Mouse (Mus musculus) embryo, embryonic 10.5 days (tissue): ENCODE measurements around the gene Arf5.

Experiments
- DNase-seq: peaks from one replicate; pipeline ENCODE4 v3.0.0-alpha.2; 2015; ENCODE audit warnings: low spot score

Arf5 gene

DNA sequence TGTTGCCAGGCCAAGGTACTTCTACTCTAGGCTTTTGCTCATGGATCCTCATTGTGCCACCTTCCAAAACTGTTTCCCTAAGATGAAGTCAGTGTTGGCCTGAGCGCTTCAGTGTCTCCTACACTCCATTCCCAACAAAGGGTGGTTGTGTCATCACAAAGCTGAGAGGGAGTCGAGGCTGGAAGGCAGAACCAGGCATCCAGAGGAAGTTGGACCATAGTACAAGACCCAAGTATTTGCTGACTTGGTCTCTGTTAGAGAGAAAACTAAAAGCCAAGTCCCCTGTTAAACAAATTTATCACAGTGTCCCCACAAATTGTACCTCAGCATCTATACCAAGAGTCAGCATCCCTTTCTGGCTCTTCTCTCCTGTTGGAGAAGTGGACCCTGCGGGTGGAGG, 4.9 kb downstream of the Arf5 start, which contains the start of gene Gcc1:
TSS of gene Gcc1 (minus strand) at position 101 of the 400 bp plus-strand sequence.
- DNase-seq: no peak

DNA sequence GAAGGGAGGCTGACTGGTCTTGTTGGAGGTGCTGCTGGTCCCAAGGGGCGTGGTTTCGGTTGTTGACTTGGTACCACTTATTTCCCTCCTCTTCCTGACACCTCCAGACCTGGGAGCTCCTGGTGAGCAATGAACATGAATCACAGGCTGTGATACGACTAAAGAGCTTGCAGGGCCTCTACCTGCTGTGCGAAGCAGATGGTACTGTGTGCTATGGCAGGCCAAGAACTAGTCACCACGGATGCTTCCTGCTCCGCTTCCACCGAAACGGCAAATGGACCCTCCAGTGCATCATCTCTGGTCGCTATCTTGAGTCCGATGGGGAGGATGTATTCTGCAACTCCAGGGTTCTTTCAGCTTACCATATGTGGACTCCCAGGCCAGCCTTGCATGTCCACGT, 6.5 kb downstream of the Arf5 start:
- no peak for DNase-seq

DNA sequence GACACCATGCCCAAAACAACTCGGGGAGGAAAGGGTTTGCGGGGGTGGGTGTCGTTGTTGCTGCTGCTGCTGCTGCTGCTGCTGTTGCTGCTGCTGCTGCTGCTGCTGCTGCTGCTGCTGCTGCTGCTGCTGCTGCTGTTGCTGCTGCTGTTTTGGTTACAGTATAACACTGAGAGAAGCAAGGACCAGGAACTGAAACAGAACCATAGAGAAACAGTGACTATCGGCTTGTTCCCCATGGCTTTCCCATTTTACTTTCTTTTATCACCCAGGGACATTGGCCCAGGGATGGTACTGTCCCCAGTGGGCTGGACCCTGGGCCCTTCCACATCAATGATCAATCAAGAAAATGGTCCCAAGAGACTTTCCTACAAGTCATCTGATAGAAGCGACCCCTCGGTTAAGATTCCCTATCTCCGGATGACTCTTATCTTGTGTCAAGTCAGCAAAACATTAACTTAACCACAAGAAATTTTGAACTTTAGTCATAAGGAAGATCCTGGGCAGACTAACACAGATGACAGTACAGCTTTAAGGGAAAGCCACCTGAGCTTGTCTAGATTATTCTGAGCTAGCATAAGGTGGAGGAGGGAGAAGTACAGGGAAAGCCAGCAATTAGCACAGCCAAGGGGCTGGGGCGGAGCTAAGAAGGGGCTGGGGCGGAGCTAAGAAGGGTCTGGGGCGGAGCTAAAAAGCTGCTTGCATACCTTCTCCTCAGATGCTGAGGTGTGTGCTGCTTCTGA, 7.6 kb downstream of the Arf5 start:
- no peak for DNase-seq

DNA sequence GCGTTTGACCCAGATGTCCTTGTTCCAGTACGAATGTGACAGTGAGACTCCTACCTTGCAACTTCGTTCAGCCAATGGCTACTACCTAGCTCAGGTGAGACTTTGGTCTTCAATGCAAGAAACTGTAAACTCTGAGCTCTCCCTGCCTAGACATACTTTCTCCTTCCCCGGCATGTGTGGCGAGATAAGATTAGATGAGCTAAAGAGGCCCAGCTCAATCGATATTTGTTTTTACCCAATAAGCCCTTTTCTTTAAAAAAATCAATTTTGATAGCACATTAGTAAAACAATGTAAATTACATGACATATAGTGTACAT, 8.1 kb downstream of the Arf5 start:
- no peak for DNase-seq

DNA sequence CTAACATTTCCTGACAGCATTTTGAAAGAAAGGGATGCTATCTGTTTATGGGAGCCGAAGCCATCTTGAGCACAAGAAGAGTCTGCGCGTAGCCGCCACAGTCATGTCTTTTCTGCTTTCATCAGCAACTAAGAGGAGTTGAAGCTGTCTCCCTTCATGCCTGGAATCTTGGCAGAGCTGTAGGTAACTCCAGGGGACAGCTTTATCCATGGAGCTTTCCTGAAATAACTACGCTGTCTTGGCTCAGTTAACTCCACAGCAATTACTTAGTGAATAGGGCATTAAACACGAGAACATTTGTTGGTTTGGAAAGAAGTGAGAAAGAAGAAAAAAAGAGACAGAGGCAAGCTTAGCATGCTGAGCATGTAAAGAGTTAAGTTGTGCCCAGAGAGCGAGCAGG, 24.6 kb downstream of the Arf5 start:
- no peak for DNase-seq

DNA sequence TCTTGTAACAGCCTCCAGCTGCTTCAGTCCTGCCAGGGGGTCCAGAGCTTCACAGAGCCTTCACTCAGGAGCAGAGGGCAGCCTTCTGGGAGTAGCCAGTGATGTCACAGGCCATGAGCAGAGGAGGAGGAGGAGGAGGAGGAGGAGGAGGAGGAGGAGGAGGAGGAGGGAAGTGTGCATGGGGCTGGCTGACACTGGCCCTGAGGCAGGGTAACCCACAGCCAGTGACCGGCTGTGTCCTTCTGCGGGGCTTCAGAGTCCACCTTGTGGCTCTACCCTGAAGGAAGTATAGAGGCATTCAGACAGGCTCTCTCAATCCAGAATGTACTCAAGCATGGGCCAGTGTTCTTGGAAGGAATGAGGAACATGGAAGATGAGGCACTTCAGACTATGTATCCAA, 25.9 kb downstream of the Arf5 start, which contains the start of gene Pax4:
TSS of gene Pax4 (minus strand) at position 101 of the 400 bp plus-strand sequence.
- no peak for DNase-seq

DNA sequence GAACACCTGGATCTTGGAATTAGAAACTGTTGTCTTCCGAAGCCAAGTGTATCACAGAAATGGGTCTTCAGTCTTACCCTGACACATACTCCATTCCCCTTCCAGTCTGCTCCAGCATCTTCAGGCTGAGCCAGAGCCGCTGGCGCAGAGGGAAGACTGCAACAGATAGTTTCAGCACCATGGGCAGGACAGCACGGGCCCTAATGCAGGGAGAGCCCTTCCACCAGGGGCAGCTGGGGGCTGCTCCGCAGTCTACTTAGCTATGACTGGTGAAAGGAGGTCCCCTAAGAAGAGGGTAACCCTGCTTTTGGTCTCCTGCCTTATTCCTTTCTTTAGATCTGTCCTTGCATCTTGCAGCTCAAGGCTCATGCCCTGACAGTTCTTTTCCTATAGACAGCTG, 27.1 kb downstream of the Arf5 start:
- DNase-seq: peak; percentile 19

DNA sequence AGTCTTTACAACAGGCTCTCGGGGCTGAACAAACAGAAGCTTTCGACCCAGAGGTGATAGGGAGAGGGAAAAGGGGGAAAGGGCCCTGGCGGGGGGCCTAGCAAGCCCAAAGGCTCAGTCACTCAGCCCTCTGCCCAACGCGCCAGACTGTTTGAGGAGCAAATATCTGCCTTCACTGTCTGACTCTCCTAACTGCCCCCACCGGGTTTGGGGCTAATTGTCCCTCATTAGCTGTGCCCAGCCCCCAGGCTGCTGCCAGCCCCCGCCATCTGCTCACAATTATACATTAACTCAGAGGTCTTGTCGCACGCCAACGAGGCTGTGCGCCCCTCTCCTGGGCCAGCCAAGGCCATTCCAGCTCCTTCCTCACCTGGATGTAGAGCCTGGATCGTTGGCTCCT, 27.6 kb downstream of the Arf5 start:
- peak; percentile 1 for DNase-seq

DNA sequence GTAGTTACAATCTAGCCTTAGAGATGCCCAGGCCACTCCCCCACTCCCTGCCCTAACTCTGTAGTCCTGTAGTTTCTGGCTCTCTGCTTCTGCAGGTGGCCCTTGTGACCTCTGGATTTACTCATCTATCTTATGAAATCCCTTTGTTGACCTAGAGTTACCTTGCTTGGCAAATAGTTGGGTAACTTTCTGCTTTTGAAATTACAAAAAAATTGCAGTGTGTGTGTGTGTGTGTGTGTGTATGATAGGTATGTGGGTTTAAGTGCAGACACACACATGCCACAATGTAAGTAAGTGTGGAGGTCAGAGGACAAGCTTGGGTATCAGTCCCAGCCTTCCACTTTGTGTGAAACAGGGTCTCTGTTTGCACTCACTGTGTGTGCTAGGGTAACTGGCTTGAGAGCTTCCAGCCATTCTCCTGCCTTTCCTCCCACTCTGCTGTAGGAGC, 35.9 kb downstream of the Arf5 start:
- no peak for DNase-seq

DNA sequence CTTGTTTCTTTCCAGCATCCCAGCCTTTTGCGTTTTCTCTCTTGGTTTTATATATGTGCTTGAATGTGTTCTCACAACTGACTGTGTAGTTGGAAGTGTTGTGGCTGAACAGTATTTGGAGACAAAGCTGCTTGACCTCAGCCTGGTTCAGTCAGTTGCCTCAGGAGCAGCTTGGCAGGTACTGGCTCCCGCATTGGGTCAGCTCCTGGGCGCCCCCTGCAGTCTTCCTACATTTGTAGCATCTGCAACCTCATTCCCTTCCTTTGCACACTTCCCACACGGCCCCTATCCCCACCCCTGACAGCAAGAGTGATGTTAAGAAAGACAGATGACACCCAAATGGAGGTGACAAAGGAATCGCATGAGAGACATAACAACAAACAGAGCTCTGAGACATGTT, 37.2 kb downstream of the Arf5 start:
- peak; percentile 59 for DNase-seq

DNA sequence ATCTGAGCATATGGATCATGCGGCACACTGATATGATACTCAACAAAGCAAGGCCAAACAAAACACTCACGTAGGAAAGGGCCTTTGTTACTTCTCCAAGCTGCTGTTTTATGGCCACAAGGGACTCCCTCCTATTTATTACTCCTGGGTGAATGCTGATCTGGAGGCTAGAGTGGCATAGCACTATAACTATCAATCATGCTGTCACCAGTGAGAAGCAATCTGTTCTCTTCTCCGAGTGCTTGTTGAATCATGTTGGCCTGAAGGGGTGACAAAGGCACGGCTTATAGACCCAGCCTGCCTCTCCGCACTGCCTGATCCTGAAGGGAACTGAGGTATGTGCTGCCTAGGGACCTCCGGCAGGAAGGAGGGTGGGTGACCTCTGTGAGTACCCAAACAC, 41.3 kb downstream of the Arf5 start:
- DNase-seq: peak; percentile 61

DNA sequence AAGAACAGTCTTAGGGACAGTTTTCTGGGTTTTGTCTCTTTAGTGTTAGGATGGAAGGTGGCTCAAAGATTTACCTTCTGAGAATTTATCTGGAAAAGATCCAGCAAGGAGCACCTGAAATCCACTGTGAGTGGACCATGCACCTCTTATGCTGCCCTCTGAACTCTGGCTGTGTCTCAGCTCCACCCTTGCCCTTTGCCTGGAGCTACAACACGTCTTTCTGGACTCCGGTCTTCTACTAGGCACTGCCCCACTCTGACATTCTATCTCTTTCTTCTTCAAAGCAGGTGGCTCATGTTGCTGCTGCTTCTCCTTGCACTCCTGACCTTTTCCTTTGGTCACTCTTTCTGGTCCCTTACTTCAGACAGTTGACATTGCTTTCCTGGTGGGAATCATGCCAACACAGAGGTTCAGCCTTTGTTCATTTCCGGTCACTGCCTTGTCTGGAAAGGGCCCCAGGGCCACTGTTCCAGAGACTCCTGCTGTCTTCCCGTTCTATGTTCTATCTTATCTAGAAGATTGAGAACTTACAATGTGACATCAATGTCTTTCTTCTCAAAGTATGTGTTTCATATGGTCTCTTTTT, 46.8 kb downstream of the Arf5 start:
- no peak for DNase-seq

DNA sequence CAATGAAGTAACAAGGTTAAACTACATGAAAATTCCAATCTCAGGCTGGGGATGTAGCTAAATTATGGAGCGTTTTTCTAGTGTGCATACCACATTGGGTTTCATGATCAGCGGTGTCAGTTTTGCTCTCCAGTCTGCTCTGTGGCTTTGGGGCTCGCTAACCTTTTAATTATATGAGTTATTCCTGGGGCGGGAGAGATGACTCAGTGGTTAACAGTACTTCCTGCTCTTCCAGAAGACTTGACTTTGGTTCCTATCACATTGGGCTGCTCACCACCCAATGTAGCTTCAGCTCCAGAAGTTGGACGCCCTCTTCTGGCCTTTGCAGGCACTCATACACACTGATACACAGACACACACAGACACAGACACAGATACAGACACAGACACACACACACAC, 47.3 kb downstream of the Arf5 start:
- DNase-seq: no peak

DNA sequence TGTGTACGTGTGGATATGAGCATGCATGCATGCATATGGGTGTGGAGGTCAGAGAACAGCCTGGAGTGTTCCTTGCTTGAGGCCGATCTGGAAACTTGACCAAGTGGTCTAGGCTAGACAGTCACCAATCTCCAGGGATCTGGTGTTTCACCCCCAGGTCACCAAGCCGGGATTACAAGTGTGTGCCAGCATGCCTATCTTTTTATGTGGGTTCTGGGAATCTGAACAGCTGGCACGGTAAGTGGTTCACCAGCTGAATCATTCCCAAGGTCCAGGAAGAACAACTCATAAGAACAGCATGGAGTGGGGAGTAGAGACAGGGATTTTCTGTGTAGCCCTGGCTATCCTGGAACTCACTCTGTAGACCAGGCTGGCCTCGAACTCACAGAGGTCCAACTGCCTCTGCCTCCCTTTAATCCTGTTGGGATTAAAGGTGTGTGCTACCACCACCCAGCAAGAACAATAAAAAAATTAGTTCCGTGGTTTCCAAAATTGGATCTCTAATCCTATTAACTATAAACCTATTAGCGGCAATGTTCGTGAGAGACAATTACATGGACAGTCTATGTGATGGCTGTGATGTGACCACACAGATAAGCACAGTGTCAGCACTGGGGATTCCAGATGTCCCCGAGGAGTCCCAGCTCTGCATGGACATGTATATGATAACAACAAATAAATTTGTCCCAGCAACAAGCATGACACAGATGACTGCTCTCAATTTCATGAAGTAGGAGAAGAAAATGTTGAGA, 48.1 kb downstream of the Arf5 start:
- DNase-seq: no peak

DNA sequence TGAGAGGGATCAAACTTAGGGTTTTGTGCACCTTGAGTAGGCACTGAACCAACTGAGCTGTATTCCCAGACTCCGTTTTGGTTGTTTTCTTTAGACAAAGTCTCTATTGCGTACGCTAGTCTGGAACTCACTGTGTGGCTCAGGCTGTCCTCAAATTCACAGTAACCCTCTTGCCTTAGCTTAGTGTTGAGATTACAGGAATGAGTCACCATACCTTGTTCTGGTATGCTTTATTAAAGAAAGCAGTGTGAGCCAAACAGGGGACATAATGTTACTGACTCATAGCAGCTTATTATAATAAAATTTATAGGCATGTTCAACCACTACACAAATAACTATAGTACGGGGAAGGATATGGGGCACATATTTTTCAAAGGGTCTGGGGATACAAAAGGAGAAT, 50.9 kb downstream of the Arf5 start:
- no peak for DNase-seq

DNA sequence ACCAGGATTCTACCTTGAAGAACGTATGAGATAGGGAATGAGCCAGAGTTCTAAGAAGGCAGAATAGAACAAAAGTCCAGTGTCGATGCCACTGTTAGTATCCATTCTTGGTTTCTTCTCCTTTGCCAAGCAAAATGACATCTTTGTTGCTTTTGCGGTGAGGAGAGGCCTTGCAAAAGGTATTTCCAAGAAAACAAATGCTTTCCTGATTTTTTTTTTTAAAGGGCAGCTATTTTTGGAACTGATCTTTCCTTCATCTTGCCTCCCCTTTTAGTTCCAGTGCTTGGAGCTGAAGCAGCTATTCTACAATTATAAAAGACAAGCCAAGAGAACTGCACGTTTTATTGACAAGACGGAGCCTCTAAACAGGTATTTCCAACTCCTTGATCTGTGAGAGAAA, 51.5 kb downstream of the Arf5 start, which contains the start of gene Snd1:
TSS of gene Snd1 (plus strand) at position 301 of the 400 bp plus-strand sequence.
- DNase-seq: no peak
